Mouse (Mus musculus): Measurements from ENCODE around the gene Adnp.
A peak's percentile ranks its signal among the peaks of the same experiment; 100 is the strongest.

Adnp gene

DNA sequence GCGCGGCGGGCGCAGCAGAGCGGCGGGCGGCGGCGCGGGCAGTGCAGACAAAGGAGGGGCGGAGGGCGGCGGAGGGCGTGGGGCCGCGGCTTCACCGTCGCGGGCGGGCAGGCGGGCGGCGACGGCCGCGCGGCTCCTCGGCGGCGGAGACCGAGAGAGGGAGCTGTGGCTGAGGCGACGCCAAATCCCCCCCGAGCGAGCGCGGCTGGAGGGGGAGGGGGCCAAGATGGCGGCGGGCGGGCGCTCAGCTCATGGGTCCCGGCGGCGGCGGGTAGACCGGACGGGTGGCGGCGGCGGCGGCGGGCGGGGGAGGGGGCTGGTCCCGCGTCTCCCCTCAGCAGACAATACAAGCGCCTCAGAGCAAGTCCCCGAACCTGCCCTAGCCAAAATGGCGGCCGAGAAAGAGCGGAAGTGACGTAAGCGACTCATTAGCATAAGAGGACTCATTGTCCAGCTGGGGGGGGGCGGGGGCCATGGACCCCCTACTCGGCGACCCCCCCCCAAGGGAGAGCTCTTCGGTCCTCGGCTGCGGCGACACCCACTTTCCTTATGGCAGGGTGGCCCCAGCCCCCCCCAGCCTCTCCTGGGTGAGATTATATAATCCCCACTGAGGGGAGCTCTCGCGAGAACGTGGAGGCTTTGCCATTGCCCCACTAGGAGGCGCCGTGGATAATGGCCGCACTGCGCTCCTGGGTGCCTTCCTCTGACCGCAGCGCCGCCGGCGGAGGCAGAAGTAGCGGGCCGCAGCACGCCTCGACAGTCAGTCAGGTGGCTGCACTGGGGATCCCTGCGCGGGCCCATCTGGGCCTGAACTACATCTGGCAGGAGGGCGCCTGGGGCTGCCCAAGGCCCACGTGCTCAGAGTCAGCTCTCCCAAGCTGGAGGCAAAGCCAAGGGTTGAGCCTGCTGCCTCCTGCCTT is at the start of gene Adnp:
Adnp (minus strand) TSS at position 388 of the 920 bp plus-strand sequence.
- DNase-seq (ENCODE audit: low spot score in 2 of 2) = peak; percentile 90 to 96

DNA sequence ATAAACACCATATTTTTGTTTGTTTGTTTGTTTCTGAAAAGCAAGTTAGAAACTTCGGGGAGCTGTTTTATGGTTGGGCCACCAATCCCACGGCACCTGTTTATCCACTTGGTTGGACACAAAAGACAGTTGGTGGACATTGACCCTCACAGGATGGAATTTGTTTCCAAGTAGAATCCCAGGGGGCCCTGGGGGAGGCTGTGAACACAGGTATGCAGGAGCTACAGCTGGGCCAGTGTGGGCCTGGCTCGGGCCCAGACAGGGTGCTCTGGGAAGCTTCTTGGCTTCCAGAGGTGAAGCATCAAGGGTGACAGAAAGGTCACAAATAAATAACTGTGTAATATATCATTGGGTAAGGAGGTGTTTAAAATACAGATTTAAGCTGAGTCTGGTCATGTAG is 49.6 kb upstream of the Adnp start:
- no peak for DNase-seq (ENCODE audit: low spot score in 2 of 2)

- peak in 1 of 2 experiments; percentile 61 for DNase-seq (ENCODE audit: low spot score in 2 of 2)
Measured at GRCm38 (mm10) chr2:168253822-168254221, 46.9 kb upstream of the Adnp start.

DNA sequence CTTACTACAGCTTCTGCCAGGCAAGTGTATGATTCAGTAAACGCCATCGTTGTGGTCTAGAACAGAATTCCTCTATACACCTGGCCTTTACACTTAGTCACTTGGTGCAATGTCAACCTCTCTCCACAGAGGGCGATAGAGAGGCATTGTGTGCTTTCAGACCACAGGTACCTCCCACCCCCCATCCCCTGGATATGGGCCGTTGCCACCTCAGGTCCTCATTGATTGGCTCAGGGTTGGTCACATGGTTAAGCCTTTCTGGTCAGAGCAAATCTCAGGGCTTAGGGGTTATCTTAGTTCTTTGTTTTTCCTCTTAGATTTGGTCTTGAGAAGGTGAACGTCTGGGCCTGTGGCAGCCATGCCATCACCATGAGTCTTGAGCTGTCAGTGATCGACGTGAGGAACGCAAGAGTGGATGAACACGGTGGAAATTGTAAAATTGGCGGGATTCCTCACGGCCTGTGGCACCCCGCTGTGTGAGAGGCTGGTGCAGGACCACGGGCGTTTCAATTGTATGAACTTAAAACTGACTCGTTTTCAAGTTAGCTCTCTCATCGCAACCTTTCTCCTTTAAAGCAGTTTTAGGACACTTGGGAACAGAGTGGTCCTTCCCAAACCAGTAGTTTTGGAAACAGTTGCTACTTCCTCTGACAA is 45.9 kb upstream of the Adnp start:
- DNase-seq (ENCODE audit: low spot score in 2 of 2) = peak in 1 of 2 experiments; percentile 30

- peak in 1 of 2 experiments; percentile 93 for DNase-seq (ENCODE audit: low spot score in 2 of 2)
Measured at GRCm38 (mm10) chr2:168250270-168250669, 43.4 kb upstream of the Adnp start.

- no peak for DNase-seq (ENCODE audit: low spot score in 2 of 2)
Measured at GRCm38 (mm10) chr2:168248856-168249245, 41.9 kb upstream of the Adnp start.

DNA sequence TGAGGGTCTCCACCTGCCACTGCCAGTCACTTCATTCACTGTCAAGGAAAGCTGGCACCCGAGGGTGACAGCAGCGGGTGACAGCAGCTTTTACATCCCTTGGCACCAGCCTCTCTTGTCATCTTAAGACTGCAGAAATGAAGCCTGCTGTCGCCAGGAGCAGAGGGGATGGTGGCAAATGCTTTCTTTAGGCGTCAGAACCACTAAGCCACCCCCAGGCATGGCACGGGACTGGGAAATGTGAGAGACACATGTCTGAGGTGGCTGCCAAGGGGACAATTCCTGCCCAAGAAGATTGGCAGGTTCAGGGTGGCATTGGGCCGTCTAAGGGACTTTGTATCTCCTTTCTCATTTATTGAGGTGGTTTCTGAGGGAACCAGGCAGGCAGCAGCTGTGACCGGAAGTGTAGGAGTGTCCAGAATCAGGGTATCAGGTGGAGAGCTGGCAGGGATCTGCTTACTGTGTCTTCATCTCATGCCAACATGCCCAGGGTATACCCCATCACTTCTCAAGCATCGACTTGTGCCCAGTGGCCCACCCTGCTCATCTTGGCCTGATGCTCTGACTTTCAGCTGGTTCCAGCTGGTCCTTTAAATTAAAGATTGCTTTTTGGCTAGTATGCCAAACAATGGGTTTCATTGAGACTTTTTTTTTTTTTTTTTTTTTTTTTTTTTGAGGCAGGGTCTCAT is 41.4 kb upstream of the Adnp start:
- no peak for DNase-seq (ENCODE audit: low spot score in 2 of 2)

DNA sequence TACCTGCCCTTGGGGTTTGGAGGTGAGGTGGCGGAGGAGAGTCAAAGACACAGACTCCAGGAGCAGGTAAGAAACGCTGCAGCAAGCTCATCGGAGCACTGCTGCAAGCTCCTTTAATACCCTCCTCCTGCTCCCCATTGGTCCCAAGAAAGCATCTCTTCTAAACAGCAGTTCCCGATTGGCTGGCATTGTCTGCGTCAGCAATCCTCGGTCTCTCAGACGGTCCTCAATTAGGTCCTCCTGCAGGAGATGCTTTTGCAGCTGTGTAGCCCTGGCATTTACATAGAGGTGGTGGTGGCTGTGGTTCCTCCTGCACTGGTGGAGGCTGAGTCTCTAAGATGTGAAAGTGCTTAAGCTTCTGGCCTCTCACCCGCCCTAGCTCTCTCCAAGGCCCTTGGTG is 38.7 kb upstream of the Adnp start:
- no peak for DNase-seq (ENCODE audit: low spot score in 2 of 2)

GRCm38 (mm10) chr2:168243278-168243677 is 36.4 kb upstream of the Adnp start:
- no peak for DNase-seq (ENCODE audit: low spot score in 2 of 2)

DNA sequence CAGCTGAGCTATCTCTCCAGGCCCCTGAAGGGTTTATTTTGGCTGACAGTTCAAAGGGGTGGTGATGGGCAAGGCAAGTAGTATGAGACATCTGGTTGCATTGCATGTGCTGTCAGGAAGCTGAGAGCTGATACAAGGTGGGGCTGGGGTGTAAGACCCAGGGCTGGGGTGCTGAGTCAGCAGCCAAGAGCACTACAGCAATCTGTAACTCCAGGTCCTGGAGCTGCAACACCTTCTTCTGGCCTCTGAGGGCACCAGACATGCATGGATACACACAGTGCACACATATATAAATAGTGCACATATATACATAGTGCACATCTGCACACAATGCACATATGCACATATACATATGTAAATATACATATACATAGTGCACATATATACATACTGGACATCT is 35.9 kb upstream of the Adnp start:
- DNase-seq (ENCODE audit: low spot score in 2 of 2) = no peak

- DNase-seq (ENCODE audit: low spot score in 2 of 2) = no peak
Measured at GRCm38 (mm10) chr2:168238335-168238734, 31.4 kb upstream of the Adnp start.

DNA sequence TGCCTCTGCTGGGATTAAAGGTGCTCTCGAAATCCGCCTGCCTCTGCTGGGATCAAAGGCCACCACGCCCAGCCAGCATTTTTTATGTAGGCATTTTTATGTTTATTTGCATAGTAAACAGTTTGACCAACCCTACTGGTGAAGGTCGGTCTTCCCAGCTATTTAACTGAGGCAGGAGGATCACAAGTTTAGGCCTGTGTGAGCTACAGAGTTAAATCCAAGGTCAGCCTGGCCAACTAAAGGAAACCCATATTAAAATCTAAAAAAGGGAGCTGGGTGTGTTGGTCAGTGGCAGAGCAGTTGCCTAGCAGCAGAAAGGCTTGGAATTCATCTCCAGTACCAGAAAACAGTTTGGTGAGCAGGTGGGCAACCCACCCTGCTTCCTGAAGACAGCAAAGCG is 26.4 kb upstream of the Adnp start:
- no peak for DNase-seq (ENCODE audit: low spot score in 2 of 2)

- DNase-seq (ENCODE audit: low spot score in 2 of 2) = no peak
Measured at GRCm38 (mm10) chr2:168231471-168231829, 24.5 kb upstream of the Adnp start.

- DNase-seq (ENCODE audit: low spot score in 2 of 2) = no peak
Measured at GRCm38 (mm10) chr2:168230773-168231470, 24.0 kb upstream of the Adnp start.

DNA sequence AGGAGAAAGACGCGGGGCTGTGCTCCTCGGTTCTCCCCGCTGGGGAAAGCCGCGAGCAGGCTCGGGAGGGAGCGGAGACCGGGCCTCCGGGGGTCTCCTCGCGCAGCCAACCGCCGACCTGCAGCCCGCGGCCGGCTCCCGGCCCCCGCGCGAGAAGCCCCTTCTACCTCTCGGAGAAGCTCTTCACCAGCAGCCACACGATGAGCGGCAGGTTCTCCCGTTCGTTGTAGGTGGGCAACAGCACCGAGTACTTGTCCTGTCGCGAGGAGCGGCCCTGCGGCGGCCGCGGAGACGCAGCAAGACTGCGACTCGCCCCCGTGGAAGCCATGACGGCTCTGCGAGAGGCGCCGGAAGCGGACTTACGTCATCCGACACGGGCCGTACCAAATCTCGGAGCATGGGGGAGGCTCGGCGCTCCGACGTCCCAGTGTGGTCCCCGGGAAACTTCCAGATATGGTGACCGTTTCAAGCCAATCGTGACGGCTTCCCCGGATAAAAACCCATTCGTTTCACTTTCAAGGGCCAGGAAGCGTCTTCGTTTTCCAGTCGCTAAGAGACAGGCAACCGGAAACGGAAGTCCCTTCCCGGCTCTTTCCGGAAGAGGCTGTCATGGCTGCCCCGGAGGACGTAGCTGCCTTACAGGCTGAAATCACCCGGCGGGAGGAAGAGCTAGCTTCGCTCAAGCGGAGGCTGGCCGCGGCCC is 23.3 kb upstream of the Adnp start, which contains the start of the genes Gm20716, Dpm1 and Mocs3:
Gm20716 (minus strand) TSS at position 339 of the 703 bp plus-strand sequence.
Dpm1 (minus strand) TSS at position 566 of the 703 bp plus-strand sequence.
Mocs3 (plus strand) TSS at position 597 of the 703 bp plus-strand sequence.
- DNase-seq (ENCODE audit: low spot score in 2 of 2) = peak; percentile 81 to 86

- DNase-seq (ENCODE audit: low spot score in 2 of 2) = peak in 1 of 2 experiments; percentile 51
Measured at GRCm38 (mm10) chr2:168229116-168230025, 22.5 kb upstream of the Adnp start.

DNA sequence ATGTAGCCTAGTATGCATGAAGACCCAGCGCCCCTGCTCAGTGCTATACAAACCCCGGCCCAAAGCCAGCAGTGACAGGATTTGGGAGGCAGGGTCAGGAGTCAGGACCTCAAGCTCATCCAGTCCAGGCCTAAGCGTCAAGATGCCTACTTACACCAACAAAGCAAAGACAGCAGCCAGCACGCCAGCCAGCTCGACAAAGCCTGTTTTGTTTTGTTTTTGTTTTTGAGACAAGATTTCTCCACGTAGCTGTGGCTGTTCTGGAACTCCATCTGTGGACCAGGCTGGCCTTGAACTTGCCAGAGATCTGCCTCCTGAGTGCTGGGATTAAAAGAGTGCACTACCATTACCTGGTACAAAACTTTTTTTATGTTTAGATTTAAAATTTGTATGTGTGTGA is 16.4 kb upstream of the Adnp start:
- no peak for DNase-seq (ENCODE audit: low spot score in 2 of 2)

GRCm38 (mm10) chr2:168213788-168214397 is 7.0 kb upstream of the Adnp start:
- DNase-seq (ENCODE audit: low spot score in 2 of 2) = no peak

DNA sequence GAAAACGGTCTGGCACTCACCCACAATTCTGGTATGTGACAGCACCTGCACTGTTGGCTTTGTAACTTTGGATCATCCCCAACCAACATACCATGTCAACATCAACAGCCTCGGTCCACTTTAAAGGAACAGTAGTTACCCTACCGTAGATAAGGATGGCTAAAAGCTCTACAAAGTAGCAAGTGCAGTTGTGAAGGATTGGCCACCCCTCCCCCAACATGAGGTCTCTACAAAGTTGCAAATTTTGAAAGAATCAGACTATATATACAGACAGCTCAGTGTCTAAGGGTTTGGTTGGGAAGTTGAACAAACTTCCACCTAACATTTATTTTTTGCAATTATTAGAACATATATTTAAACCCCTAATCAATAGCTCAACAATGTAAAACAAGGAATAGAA is 971 bp upstream of the Adnp start:
- DNase-seq (ENCODE audit: low spot score in 2 of 2) = no peak

Data from left cerebral cortex, adult 9 months (tissue).